Mouse (Mus musculus) CD4-positive, CD25-positive, alpha-beta regulatory T cell, adult 4 months (primary cell): ENCODE measurements around the gene 9130204L05Rik. TPM values are rescaled to one million over a fixed set of nuclear protein-coding genes. Genes with fewer than 3 reads are reported as not detected.

Source experiments
- ATAC-seq: one replicate; pipeline ENCODE4 v1.8.0; 2017
- polyA plus RNA-seq, 2 experiments: library from polyadenylated mRNA; unstranded; fragments of 100-300 nt; shearing (Covaris generic); gene quantifications; one replicate each; pipeline ENCODE4 v1.2.1; 2017

9130204L05Rik gene
- not detected for polyA plus RNA-seq

DNA sequence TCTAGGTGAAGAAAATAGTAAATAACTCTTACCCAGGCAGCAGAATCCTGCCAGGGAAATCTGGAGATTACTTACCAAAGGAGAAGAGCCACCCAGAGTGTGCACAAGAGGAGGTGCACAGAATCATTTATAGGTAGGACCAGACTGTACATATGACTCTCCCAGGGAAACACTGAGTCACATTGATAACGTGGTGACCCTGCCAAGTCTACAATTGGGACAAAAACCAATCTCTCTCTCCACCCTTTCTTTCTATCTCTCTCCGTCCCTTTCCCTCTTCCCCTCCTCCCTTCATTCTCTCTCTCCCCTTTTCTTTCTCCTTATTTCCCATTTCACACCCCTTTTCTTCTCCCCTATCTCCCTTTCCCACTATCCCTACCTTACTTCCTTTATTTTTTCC, at the start of gene 9130204L05Rik:
Gene 9130204L05Rik, minus strand, starts transcription at position 101 of the 400 bp plus-strand sequence.
- ATAC-seq, result no peak

DNA sequence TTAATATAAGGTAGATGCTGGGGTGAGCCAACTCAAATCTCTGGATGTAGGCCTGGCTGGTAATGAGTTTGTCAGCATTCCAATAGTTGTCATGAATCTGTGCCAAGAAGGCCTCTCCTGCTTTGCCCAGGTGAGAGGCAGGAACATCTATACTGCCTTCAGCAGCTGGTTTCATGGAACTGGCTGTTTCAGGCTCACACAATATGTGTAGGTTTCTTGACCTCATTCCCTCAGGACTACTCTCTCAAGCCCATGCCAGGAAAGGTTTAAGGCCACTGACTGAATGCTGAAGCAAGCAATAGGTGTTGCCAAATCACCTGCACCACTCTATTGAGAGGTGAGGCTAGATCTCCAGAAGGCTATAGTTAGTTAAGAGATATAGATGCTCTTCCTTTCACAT, 18.1 kb upstream of the 9130204L05Rik start:
- no peak for ATAC-seq

GRCm38 (mm10) chr3:91059211-91059610, 31.4 kb downstream of the 9130204L05Rik start:
- ATAC-seq, result no peak

DNA sequence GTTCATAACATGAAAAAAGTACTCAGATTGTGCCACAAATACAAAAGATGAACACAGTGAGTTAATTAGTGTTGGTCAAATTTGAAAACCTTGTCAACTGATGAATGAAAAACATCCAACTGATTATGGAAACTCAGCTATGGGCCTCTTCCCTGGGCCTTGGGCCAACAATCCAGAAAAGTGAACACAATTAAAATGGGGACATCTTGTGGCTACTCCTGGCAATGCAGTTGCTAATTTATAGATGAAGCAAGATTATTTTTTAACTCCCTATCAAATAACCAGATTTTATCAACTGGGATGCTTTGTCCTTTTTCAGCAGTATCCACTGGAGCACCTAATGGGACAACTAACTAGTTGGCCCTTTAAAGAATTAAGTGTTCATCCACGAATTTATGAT, 37.9 kb downstream of the 9130204L05Rik start:
- ATAC-seq, result no peak
